8 mouse cellular contexts compared by ENCODE assay signal in genomic region chr19:50258718-50259413, GRCm38 (mm10).
DNase-seq lines count a peak whose midpoint lies in the region; ATAC-seq lines count a peak whose summit lies in the region.

No protein-coding gene starts in this region.

- H3K4me2 ChIP-seq in hindbrain, embryonic 12.5 days (replicated peaks) = no peak overlapping the region

- WGBS in hindbrain, embryonic 12.5 days = 42% methylated on average over 16 of the region's 16 CpGs

- peak; percentile 43; the same call in 1 of the 2 replicates for ATAC-seq in hindbrain, embryonic 12.5 days (ENCODE audit: low FRiP score)

- H3K4me3 ChIP-seq in hindbrain, embryonic 12.5 days = no peak overlapping the region

- H3K36me3 ChIP-seq in hindbrain, embryonic 12.5 days = no peaks in the 10 kb centered on the region

- peak; percentile 8 for DNase-seq in ovary, postnatal 36 days (ENCODE audit: low spot score)
- no peak for DNase-seq in ovary, adult 18-20 months (ENCODE audit: low spot score)
- DNase-seq in adrenal gland, adult 18-20 months (ENCODE audit: low spot score in 2 of 2) = peak; percentile 20 to 24
- peak; percentile 85 for DNase-seq in embryo, embryonic 10.5 days (ENCODE audit: low spot score)
- peak; percentile 66 for DNase-seq in left cerebral cortex, postnatal 4 days
- DNase-seq in right cerebral cortex, adult 18-20 months = peak; percentile 52
- no peak for DNase-seq in urinary bladder, adult 2 months (ENCODE audit: low spot score)

- no peaks in the 10 kb centered on the region for H3K9me3 ChIP-seq in hindbrain, embryonic 12.5 days (replicated peaks)

- H3K4me1 ChIP-seq in hindbrain, embryonic 12.5 days = 0 out of 2 replicates have a peak, but pooled peaks cover 4% of the 10 kb centered on the region

- intact Hi-C loops in left cerebral cortex, postnatal 4 days (cut with DNase I) = loop anchor here (10.0 kb wide), 1 partner anchor 946 kb away; no protein-coding TSS in a partner anchor

- no peak overlapping the region for H3K27ac ChIP-seq in hindbrain, embryonic 12.5 days

- no peaks in the 10 kb centered on the region for H3K27me3 ChIP-seq in hindbrain, embryonic 12.5 days

- no peak overlapping the region for H3K9ac ChIP-seq in hindbrain, embryonic 12.5 days

Comparison
In these comparisons a context has a peak if more than half of its experiments do, and no peak if none do; other contexts are left out.
1. DNase-seq: peak in ovary, postnatal 36 days (single experiment), adrenal gland, adult 18-20 months (2 of 2), embryo, embryonic 10.5 days (single experiment), left cerebral cortex, postnatal 4 days (single experiment) and right cerebral cortex, adult 18-20 months (single experiment); none in ovary, adult 18-20 months (single experiment) and urinary bladder, adult 2 months (single experiment).